Mouse (Mus musculus): ENCODE data around the gene Rab23.

Gene Rab23

GRCm38 (mm10) chr1:33719733-33720225, at the start of gene Rab23:
Gene Rab23 (plus strand): TSS chr1:33719887.
- peak; percentile 75 to 79 for DNase-seq

GRCm38 (mm10) chr1:33670164-33670616, 49.5 kb upstream of the Rab23 start:
- peak; percentile 58 to 68 for DNase-seq

- DNase-seq, result no peak
Measured at GRCm38 (mm10) chr1:33671441-33671840, 48.2 kb upstream of the Rab23 start.

- no peak for DNase-seq
Measured at GRCm38 (mm10) chr1:33672083-33672482, 47.6 kb upstream of the Rab23 start.

GRCm38 (mm10) chr1:33672514-33672913, 47.2 kb upstream of the Rab23 start:
- DNase-seq, result no peak

GRCm38 (mm10) chr1:33673158-33673960, 46.3 kb upstream of the Rab23 start:
- DNase-seq, result no peak

- DNase-seq, result no peak
Measured at GRCm38 (mm10) chr1:33680435-33680834, 39.3 kb upstream of the Rab23 start.

GRCm38 (mm10) chr1:33680890-33681289, 38.8 kb upstream of the Rab23 start:
- DNase-seq, result no peak

GRCm38 (mm10) chr1:33684459-33684858, 35.2 kb upstream of the Rab23 start:
- peak; percentile 20 to 24 for DNase-seq

- DNase-seq, result no peak
Measured at GRCm38 (mm10) chr1:33688810-33689209, 30.9 kb upstream of the Rab23 start.

GRCm38 (mm10) chr1:33689446-33690086, 30.1 kb upstream of the Rab23 start:
- no peak for DNase-seq

- no peak for DNase-seq
Measured at GRCm38 (mm10) chr1:33690087-33690448, 29.6 kb upstream of the Rab23 start.

- DNase-seq, result no peak
Measured at GRCm38 (mm10) chr1:33693893-33694292, 25.8 kb upstream of the Rab23 start.

- no peak for DNase-seq
Measured at GRCm38 (mm10) chr1:33696016-33696415, 23.7 kb upstream of the Rab23 start.

- DNase-seq, result no peak
Measured at GRCm38 (mm10) chr1:33701244-33701643, 18.4 kb upstream of the Rab23 start.

GRCm38 (mm10) chr1:33709615-33710014, 10.1 kb upstream of the Rab23 start:
- DNase-seq, result no peak

- DNase-seq, result no peak
Measured at GRCm38 (mm10) chr1:33712026-33712425, 7.7 kb upstream of the Rab23 start.

- no peak for DNase-seq
Measured at GRCm38 (mm10) chr1:33714796-33715195, 4.9 kb upstream of the Rab23 start.

GRCm38 (mm10) chr1:33717636-33718035, 2.1 kb upstream of the Rab23 start:
- DNase-seq, result no peak

- no peak for DNase-seq
Measured at GRCm38 (mm10) chr1:33720231-33720630, 544 bp downstream of the Rab23 start.

GRCm38 (mm10) chr1:33721020-33721419, 1.3 kb downstream of the Rab23 start:
- DNase-seq, result no peak

- DNase-seq, result no peak
Measured at GRCm38 (mm10) chr1:33724516-33724915, 4.8 kb downstream of the Rab23 start.

GRCm38 (mm10) chr1:33725086-33725485, 5.4 kb downstream of the Rab23 start:
- no peak for DNase-seq

GRCm38 (mm10) chr1:33733044-33733443, 13.4 kb downstream of the Rab23 start:
- no peak for DNase-seq
